Mouse (Mus musculus): Measurements from ENCODE around the gene Wdr62. TPM values are rescaled to one million over a fixed set of nuclear protein-coding genes. Genes with fewer than 3 reads are reported as not detected.

The Wdr62 gene
- total RNA-seq, 2 experiments from 2014 or later = 26.2 to 42.8 TPM

DNA sequence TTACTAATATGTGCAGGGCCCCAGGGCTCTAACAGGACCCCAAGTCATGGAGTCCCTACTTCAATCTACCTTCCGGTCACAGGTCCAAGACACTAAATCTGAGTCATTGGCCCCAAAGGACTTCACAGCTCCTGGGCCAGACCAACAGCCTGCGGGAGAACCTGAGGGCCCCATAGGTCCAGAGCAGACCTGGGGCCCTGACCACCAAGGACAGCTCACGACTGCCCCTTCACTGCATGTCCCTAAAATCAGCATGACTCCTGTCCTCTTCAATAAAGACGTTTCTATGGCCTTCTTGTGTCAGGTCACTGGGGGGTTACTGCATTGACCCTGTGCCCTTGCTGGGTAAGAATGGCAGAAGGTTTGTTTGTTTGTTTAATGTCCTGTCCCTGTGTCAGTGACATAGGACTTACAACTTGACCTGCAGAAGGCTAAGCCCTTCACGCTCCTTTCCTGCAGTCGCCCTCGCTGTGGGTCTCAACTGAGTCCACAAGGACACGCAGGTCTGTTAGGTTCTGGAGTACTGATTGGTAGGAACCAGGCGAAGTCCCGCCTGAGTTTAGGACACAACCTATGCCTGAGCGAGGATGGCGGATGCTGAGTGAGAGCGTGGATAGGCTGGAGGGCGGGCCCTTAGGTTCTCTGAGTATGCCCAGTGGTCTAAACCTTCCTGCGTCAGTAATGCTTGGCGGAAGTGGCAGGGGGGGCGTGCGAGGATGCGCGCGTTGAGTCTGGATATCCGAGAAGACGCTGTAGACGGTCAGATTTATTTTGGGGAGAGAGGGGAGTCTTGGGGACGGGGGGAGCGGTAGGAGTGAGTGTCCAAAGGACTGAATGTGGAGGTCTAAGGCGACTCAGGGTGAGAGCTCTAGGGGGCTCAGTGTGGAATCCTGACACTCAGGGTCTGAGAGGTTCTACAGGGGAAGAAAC lies 28.1 kb upstream of the Wdr62 start, which contains the start of gene Alkbh6:
Alkbh6 (plus strand) TSS at position 642 of the 930 bp plus-strand sequence.
- peak; percentile 90 for ATAC-seq (replicated peaks; ENCODE audit: low FRiP score, poor library complexity, severe bottlenecking)

DNA sequence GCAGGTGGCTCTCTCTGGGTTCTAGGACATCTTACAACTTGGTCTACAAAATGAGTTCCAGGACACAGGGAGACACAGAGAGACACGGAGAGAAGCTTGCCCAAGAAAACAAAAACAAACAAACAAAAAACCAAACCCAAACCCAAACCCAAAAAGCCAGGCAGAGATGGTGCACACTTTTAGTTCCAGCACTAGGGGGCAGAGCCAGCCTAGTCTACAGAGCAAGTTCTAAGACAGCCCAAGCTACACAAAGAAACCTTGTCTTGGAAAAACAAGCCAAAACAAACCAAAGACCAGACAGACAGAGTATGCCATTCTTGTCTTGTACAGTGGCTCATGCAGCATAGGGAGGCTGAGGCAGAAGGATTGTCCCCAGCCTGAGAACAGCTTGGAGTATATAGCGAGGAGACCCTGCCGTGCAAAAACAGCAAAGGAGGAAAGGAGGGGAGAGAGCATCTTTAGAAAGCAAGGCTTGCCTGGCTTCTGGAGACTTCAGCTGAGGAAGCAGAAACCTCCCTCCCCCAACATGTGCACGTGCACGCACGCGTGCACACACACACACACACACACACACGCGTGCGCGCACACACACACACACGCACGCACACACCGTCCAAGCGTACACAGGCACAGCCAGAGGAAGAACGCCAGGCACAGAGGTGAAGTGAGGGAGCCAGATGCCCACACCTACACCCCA lies 26.0 kb upstream of the Wdr62 start:
- ATAC-seq (replicated peaks; ENCODE audit: low FRiP score, poor library complexity, severe bottlenecking) = no peak

DNA sequence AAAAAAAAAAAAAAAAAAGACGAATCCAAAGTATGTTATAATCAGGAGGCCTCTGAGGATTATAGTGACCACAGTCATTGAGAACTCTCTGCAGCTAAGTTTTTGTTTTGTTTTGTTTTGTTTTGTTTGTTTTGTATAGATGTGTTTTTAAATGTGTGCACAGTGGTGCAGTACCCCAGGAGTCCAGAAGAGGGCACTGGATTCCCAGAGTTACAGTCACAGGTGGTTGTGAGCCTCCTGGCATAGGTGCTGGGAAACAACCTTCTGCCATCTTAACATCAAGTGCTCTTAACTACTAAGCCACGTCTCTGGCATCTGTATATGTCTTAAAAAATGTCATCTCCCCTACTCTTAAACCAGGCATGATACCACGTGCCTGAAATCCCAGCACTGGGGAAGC lies 20.7 kb upstream of the Wdr62 start:
- ATAC-seq (replicated peaks; ENCODE audit: low FRiP score, poor library complexity, severe bottlenecking) = peak; percentile 69

GRCm38 (mm10) chr7:30297266-30297665 lies 17.0 kb upstream of the Wdr62 start:
- ATAC-seq (replicated peaks; ENCODE audit: low FRiP score, poor library complexity, severe bottlenecking) = no peak

GRCm38 (mm10) chr7:30296816-30297215 lies 16.6 kb upstream of the Wdr62 start:
- no peak for ATAC-seq (replicated peaks; ENCODE audit: low FRiP score, poor library complexity, severe bottlenecking)

DNA sequence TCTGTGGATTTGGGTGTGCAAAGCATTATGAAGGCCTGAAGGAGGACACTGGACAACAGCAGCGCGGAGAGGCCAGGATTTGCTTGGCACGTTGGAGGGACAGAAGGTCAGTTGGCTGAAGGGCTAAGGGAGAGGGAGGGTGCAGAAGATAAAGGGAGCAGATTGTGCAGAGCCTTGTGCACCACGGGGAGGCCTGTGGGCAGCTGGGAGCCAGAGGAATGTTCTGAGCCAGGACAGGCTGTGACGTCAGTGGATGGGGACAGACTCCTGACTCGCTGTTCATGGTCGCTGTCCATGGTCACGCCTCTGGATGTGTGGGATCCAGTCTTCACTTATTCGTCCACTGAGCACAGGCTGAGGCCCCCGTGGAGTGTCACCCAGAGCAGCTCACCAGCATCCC lies 14.9 kb upstream of the Wdr62 start:
- ATAC-seq (replicated peaks; ENCODE audit: low FRiP score, poor library complexity, severe bottlenecking) = no peak

- no peak for ATAC-seq (replicated peaks; ENCODE audit: low FRiP score, poor library complexity, severe bottlenecking)
These were observed 14.1 kb upstream of the Wdr62 start for GRCm38 (mm10) chr7:30294296-30294695.

GRCm38 (mm10) chr7:30293795-30294194 lies 13.6 kb upstream of the Wdr62 start:
- ATAC-seq (replicated peaks; ENCODE audit: low FRiP score, poor library complexity, severe bottlenecking) = no peak

GRCm38 (mm10) chr7:30291215-30292131 lies 11.3 kb upstream of the Wdr62 start, which contains the start of gene Clip3:
Gene Clip3, plus strand, starts transcription at chr7:30291728.
- no peak for ATAC-seq (replicated peaks; ENCODE audit: low FRiP score, poor library complexity, severe bottlenecking)

DNA sequence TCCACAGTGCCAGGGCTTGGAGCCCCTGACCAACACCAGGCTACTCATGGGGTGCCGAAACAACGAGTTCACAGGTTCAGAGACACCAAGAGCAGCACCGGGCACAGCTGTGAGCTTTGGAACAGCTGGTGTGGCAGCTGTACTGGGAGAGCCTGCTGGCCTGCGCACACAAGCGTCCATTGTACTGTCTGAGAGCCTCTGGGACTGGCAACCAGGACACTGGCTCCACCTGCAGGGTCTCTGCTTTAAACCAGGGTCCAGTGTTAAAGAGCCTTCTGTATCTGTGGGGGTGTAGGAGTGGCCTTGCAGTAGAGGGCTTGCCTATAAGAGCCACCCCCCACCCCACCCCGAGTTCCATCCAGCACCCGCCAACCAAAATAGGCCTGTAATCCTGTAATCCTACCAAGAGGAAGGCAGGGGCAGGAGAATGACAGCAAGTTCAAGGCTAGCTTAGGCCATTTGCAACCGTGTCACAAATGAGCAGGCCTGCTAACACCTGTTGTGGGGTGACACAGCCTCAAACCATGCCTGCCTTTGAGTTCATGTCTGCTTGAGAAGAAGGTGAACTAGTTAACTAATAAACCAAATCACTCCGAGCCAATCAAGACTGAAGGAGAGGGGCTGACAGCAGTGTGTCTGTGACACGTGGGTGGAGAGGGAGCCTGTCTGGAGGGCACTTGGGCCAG lies 9.6 kb upstream of the Wdr62 start:
- ATAC-seq (replicated peaks; ENCODE audit: low FRiP score, poor library complexity, severe bottlenecking) = no peak

DNA sequence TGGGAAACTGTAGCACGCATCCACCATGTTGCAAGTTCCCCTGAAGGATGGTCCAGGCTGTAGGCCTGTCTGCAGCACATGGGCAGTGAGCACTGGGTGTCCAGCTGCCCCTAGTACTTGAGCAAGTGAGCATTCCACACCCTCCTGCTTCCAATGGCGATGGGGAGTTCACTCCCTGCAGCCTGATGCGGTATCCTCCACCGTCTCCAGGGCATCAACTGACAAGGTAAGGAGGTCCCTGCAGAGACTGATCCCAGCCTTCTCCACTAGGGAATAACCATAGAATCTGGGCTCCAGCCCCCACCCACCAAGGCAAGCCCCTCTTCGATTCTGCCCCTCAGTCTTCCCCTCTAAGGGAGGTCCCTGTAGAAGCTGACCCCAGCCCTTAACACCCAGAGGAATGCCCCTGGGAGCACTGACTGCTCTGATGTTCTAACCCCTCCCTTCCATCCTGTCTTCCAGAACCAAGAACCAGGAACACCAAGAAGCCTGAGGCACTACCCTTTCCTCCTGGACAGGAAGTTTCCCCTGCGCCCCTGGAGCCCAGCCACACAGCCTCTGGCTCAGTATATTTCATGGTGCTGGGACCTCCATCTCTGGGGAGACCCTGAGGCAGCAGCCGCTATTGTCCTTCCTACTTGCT lies 9.0 kb upstream of the Wdr62 start:
- ATAC-seq (replicated peaks; ENCODE audit: low FRiP score, poor library complexity, severe bottlenecking) = no peak

- no peak for ATAC-seq (replicated peaks; ENCODE audit: low FRiP score, poor library complexity, severe bottlenecking)
These were observed 7.8 kb upstream of the Wdr62 start for GRCm38 (mm10) chr7:30288046-30288445.

DNA sequence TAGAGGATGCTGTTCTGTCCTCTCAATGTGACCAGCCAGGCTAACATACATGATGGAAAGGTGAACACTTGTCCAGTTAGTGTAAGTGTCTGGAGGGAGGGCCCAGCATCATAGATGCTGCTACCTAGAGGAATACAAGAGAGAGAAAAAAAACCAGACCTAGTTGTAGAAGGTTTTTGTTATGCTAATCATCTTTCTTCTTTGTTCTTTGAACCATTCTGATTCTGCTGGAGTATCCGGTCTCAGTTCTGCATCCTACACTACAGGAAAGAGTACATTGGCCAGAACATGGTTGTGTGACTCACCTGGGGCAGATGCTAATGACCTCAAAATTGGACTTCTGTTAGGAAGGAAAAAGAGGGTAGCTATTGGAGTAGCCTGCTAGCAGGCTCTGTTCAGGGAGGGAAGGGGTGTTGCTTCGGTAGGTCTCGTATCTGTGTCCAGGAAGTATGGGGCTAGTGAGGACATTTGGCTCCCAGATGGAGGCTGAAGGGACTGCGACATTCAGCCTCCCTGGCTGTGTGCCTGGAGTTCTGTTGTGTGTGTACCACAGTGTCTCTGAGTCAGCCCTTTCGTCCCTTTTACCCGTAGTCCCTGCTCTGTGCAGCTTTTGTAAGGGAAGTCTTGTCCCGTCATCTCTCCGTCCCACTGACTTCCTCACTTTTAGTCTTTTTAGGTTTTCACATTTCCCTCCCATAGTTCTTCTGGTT lies 6.6 kb upstream of the Wdr62 start:
- no peak for ATAC-seq (replicated peaks; ENCODE audit: low FRiP score, poor library complexity, severe bottlenecking)

DNA sequence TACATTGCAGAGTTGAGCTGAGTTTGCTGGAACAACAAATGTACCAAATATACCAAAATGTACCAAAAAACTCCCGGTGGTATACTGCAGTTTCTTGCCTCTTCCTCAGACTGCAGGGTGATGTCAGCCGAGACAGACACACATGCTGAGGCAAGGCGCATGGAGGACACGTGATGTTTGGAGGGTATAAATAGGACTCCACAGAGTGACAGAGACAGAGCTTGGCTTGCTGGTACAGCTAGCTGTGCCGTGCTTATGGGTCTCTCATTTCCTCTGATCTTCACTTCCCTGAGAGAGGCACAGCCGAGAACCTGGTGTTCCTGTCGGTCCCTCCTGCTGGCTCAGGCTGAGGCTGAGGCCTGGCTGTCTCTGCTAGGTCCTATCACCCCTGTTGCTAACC lies 2.5 kb upstream of the Wdr62 start:
- no peak for ATAC-seq (replicated peaks; ENCODE audit: low FRiP score, poor library complexity, severe bottlenecking)

- no peak for ATAC-seq (replicated peaks; ENCODE audit: low FRiP score, poor library complexity, severe bottlenecking)
These were observed 1.3 kb upstream of the Wdr62 start for GRCm38 (mm10) chr7:30281522-30281921.

GRCm38 (mm10) chr7:30280670-30281138 lies 485 bp upstream of the Wdr62 start:
- peak; percentile 62 for ATAC-seq (replicated peaks; ENCODE audit: low FRiP score, poor library complexity, severe bottlenecking)

DNA sequence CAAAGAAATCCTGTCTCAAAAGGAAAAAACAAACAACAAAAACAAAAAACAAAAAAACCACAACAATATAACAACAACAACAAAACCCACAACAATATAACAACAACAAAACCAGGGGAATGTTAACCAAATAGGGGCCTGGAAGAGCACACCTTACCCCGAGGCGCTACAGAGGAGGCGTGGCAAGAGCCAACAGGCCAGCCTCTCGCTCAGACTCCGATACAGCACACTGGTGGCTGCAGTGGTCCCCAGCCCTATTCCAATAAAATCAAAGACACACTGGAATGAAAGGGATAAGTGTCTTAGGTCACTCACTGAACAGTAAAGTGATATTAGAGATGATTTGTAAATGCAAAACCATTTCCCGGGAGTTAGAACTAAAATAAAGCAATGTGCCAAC lies 683 bp downstream of the Wdr62 start:
- ATAC-seq (replicated peaks; ENCODE audit: low FRiP score, poor library complexity, severe bottlenecking) = peak; percentile 70

GRCm38 (mm10) chr7:30278911-30279310 lies 1.3 kb downstream of the Wdr62 start:
- ATAC-seq (replicated peaks; ENCODE audit: low FRiP score, poor library complexity, severe bottlenecking) = no peak

Measured in erythroid progenitor cell, adult 5-6 weeks (primary cell).